8 mouse cellular contexts compared by ENCODE assay signal in the genomic region with DNA sequence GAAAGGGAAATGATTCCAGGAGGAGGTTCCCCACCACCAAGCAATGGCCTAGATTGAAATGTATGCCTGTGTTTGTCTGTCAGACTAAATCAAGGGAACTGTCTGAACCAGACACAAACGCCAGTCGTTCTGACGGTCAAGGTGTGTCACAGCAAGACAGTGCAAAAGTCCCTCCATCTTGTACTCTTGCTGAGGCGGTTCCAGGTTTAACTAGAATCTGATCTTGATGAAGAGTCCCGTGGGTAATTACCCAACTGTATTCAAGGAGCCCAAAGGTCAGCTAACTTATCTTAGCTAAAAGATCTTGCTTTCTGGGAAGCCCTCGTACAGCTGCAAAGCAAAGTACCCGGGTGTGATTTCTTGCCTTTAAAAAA. TPM values are rescaled to one million over a fixed set of nuclear protein-coding genes. Genes with fewer than 3 reads are reported as not detected.
A peak's percentile ranks its signal among the peaks of the same experiment; 100 is the strongest.
DNase-seq lines count a peak whose midpoint lies in the region; ATAC-seq and TF ChIP-seq lines count a peak whose summit lies in the region.

No protein-coding gene starts in this region.

- peak overlapping the region; percentile 68; the same call in 1 of the 2 replicates for H3K27ac ChIP-seq in heart, embryonic 16.5 days (ENCODE audit: low read length)
- no peak overlapping the region; the same call in 1 of the 2 replicates for H3K27ac ChIP-seq in bone marrow, adult 2 months (ENCODE audit: control insufficient read depth, insufficient read depth, low read depth, low read length, poor library complexity)
- H3K27ac ChIP-seq in hindbrain, embryonic 13.5 days = peak overlapping the region; percentile 40; the same call in 1 of the 2 replicates
- no peak overlapping the region for H3K27ac ChIP-seq in midbrain, embryonic 12.5 days (replicated peaks)

- no peak for TF ChIP-seq POLR2A in bone marrow, adult 2 months (IDR thresholded peaks at IDR 0.05; ENCODE audit: borderline replicate concordance, control insufficient read depth, low read depth, low read length)

- 77% methylated on average over 7 of the region's 7 CpGs for WGBS in heart, embryonic 16.5 days
- 72% methylated on average over 7 of the region's 7 CpGs for WGBS in bone marrow, adult 2 months
- WGBS in hindbrain, embryonic 13.5 days = 85% methylated on average over 7 of the region's 7 CpGs
- WGBS in midbrain, embryonic 12.5 days = 88% methylated on average over 7 of the region's 7 CpGs

- H3K4me2 ChIP-seq in heart, embryonic 16.5 days (ENCODE audit: low read depth, low read length) = peak overlapping the region; percentile 93
- H3K4me2 ChIP-seq in hindbrain, embryonic 13.5 days = peak overlapping the region; percentile 92
- H3K4me2 ChIP-seq in midbrain, embryonic 12.5 days (replicated peaks) = peak overlapping the region; percentile 78

- no peak for DNase-seq in heart, adult 8-10 months (ENCODE audit: low spot score)
- DNase-seq in frontal cortex, postnatal 10 days (ENCODE audit: low spot score in 2 of 2) = no peak
- DNase-seq in right cerebral cortex, postnatal 25 days = no peak
- no peak for DNase-seq in layer of hippocampus, postnatal 25 days (ENCODE audit: extremely low spot score in 1 of 2, low spot score in 1 of 2)

- ATAC-seq in heart, embryonic 16.5 days (replicated peaks; ENCODE audit: extremely low read depth, insufficient read depth, low FRiP score) = no peak
- ATAC-seq in hindbrain, embryonic 13.5 days (ENCODE audit: low FRiP score) = no peak
- no peak; the same call in 1 of the 2 replicates for ATAC-seq in midbrain, embryonic 12.5 days (ENCODE audit: low FRiP score, low read depth)

- H3K9me3 ChIP-seq in heart, embryonic 16.5 days (replicated peaks; ENCODE audit: control insufficient read depth, low read length) = peaks cover 10% of the 10 kb centered on the region
- H3K9me3 ChIP-seq in hindbrain, embryonic 13.5 days = peaks cover 10% of the 10 kb centered on the region
- peaks cover 16% of the 10 kb centered on the region for H3K9me3 ChIP-seq in midbrain, embryonic 12.5 days

- H3K4me1 ChIP-seq in heart, embryonic 16.5 days (ENCODE audit: control insufficient read depth, insufficient read depth, low read length) = peaks cover 13% of the 10 kb centered on the region; the same call in 1 of the 2 replicates
- H3K4me1 ChIP-seq in bone marrow, adult 2 months (ENCODE audit: control insufficient read depth, insufficient read depth, low read length) = peaks cover 2% of the 10 kb centered on the region
- peaks cover 13% of the 10 kb centered on the region for H3K4me1 ChIP-seq in hindbrain, embryonic 13.5 days (replicated peaks)
- peaks cover 6% of the 10 kb centered on the region for H3K4me1 ChIP-seq in midbrain, embryonic 12.5 days

- H3K27me3 ChIP-seq in heart, embryonic 16.5 days (ENCODE audit: control insufficient read depth, insufficient read depth, low read length) = no peaks in the 10 kb centered on the region
- no peaks in the 10 kb centered on the region for H3K27me3 ChIP-seq in hindbrain, embryonic 13.5 days
- H3K27me3 ChIP-seq in midbrain, embryonic 12.5 days = no peaks in the 10 kb centered on the region

- peak overlapping the region; percentile 95 for H3K9ac ChIP-seq in heart, embryonic 16.5 days (ENCODE audit: low read length)
- H3K9ac ChIP-seq in hindbrain, embryonic 13.5 days = peak overlapping the region; percentile 83
- peak overlapping the region; percentile 74 for H3K9ac ChIP-seq in midbrain, embryonic 12.5 days (replicated peaks)

- peaks cover 24% of the 10 kb centered on the region for H3K36me3 ChIP-seq in heart, embryonic 16.5 days (ENCODE audit: control insufficient read depth, insufficient read depth)
- peaks cover 31% of the 10 kb centered on the region for H3K36me3 ChIP-seq in hindbrain, embryonic 13.5 days
- H3K36me3 ChIP-seq in midbrain, embryonic 12.5 days = peaks cover 32% of the 10 kb centered on the region

- TF ChIP-seq CTCF in bone marrow, adult 2 months (IDR thresholded peaks at IDR 0.05; ENCODE audit: control insufficient read depth, insufficient read depth, low read length) = no peak

- H3K4me3 ChIP-seq in heart, embryonic 16.5 days (ENCODE audit: low read length) = peak overlapping the region; percentile 88
- peak overlapping the region; percentile 97 for H3K4me3 ChIP-seq in bone marrow, adult 2 months (replicated peaks; ENCODE audit: control insufficient read depth, low read depth, low read length)
- H3K4me3 ChIP-seq in hindbrain, embryonic 13.5 days = peak overlapping the region; percentile 79
- peak overlapping the region; percentile 82 for H3K4me3 ChIP-seq in midbrain, embryonic 12.5 days

RNA-seq across cellular contexts. Expression of gene 2210016F16Rik, which starts 0.5 kb away (rescaled TPM):
- 29.5 and 32.1 TPM in 2 replicates for polyA plus RNA-seq in heart, embryonic 16.5 days (2015; fragmentation: Nextera tagmentation; extraction: Ambion mirVana)
- 10 to 100 TPM; 16.5 to 18.1 (median 17.0) TPM for total RNA-seq in heart, adult 8-10 months (2022)
- 7.0 and 8.2 TPM in 2 replicates for polyA plus RNA-seq in bone marrow, adult 2 months (2011; ENCODE audit: insufficient read depth, insufficient read length, low replicate concordance, missing spikeins)
- polyA plus RNA-seq in hindbrain, embryonic 13.5 days (2015; fragmentation: Nextera tagmentation; extraction: Ambion mirVana) = 26.2 and 27.6 TPM in 2 replicates
- polyA plus RNA-seq in midbrain, embryonic 12.5 days (2016; fragmentation: Nextera tagmentation; extraction: Ambion mirVana) = 26.7 and 29.4 TPM in 2 replicates
- 1 to 10 TPM; 6.8 to 7.4 TPM for total RNA-seq in layer of hippocampus, postnatal 25 days (2021)

RNA-seq across cellular contexts. Expression of gene Rmi1, which starts 16.5 kb away (rescaled TPM):
- polyA plus RNA-seq in heart, embryonic 16.5 days (2015; fragmentation: Nextera tagmentation; extraction: Ambion mirVana) = 19.4 and 21.9 TPM in 2 replicates
- 10 to 100 TPM in 1 of 4 experiments, 1 to 10 TPM in 3; 9.0 to 10.5 (median 9.7) TPM for total RNA-seq in heart, adult 8-10 months (2022)
- 17.3 and 21.2 TPM in 2 replicates for polyA plus RNA-seq in bone marrow, adult 2 months (2011; ENCODE audit: insufficient read depth, insufficient read length, low replicate concordance, missing spikeins)
- 24.4 and 24.7 TPM in 2 replicates for polyA plus RNA-seq in hindbrain, embryonic 13.5 days (2015; fragmentation: Nextera tagmentation; extraction: Ambion mirVana)
- polyA plus RNA-seq in midbrain, embryonic 12.5 days (2016; fragmentation: Nextera tagmentation; extraction: Ambion mirVana) = 29.4 and 31.0 TPM in 2 replicates
- total RNA-seq in layer of hippocampus, postnatal 25 days (2021) = 10 to 100 TPM; 17.1 to 17.9 TPM

RNA-seq across cellular contexts. Expression of gene Hnrnpk, which starts 17.6 kb away (rescaled TPM):
- polyA plus RNA-seq in heart, embryonic 16.5 days (2015; fragmentation: Nextera tagmentation; extraction: Ambion mirVana) = 956 and 1,061 TPM in 2 replicates
- total RNA-seq in heart, adult 8-10 months (2022) = 100 to 1,000 TPM; 405 to 444 (median 422) TPM
- 457 and 544 TPM in 2 replicates for polyA plus RNA-seq in bone marrow, adult 2 months (2011; ENCODE audit: insufficient read depth, insufficient read length, low replicate concordance, missing spikeins)
- polyA plus RNA-seq in hindbrain, embryonic 13.5 days (2015; fragmentation: Nextera tagmentation; extraction: Ambion mirVana) = 1,649 and 1,694 TPM in 2 replicates
- 2,145 and 2,244 TPM in 2 replicates for polyA plus RNA-seq in midbrain, embryonic 12.5 days (2016; fragmentation: Nextera tagmentation; extraction: Ambion mirVana)
- total RNA-seq in layer of hippocampus, postnatal 25 days (2021) = 100 to 1,000 TPM; 656 to 660 TPM

RNA-seq across cellular contexts. Expression of gene Kif27, which starts 26.6 kb away (rescaled TPM):
- 0.30 and 0.35 TPM in 2 replicates for polyA plus RNA-seq in heart, embryonic 16.5 days (2015; fragmentation: Nextera tagmentation; extraction: Ambion mirVana)
- under 1 TPM in 3 of 4 experiments, not detected in 1; 0.09 to 0.11 (median 0.11) TPM for total RNA-seq in heart, adult 8-10 months (2022)
- polyA plus RNA-seq in bone marrow, adult 2 months (2011; ENCODE audit: insufficient read depth, insufficient read length, low replicate concordance, missing spikeins) = not detected in 2 replicates
- polyA plus RNA-seq in hindbrain, embryonic 13.5 days (2015; fragmentation: Nextera tagmentation; extraction: Ambion mirVana) = 1.4 and 2.5 TPM in 2 replicates
- 1.3 and 1.4 TPM in 2 replicates for polyA plus RNA-seq in midbrain, embryonic 12.5 days (2016; fragmentation: Nextera tagmentation; extraction: Ambion mirVana)
- 1 to 10 TPM; 3.2 to 3.3 TPM for total RNA-seq in layer of hippocampus, postnatal 25 days (2021)

Comparison
In these comparisons a context has a peak if more than half of its experiments do, and no peak if none do; other contexts are left out.
1. H3K27ac ChIP-seq: peak in heart, embryonic 16.5 days (single experiment) and hindbrain, embryonic 13.5 days (single experiment); none in bone marrow, adult 2 months (single experiment) and midbrain, embryonic 12.5 days (single experiment).
2. Peak in every context shown above with its lines, with median percentiles within 50 percentile points of each other: H3K4me2 ChIP-seq, H3K4me3 ChIP-seq and H3K9ac ChIP-seq.